Mouse (Mus musculus) lung, postnatal 4 days (tissue): Measurements from ENCODE around the gene Olfr1217.
"Not testable (repeated sequence)": the region's sequence is repeated elsewhere in the genome, so short reads cannot be mapped to it uniquely, and the experiment has no call there.

Source experiments
- DNase-seq, 2 experiments: peaks; one replicate each; pipeline ENCODE4 v3.0.0; 2021

Gene Olfr1217

GRCm38 (mm10) chr2:89031965-89032364, at the start of gene Olfr1217:
Gene Olfr1217 (minus strand): TSS chr2:89032065.
- no peak for DNase-seq

- no peak for DNase-seq
These were observed 49.6 kb upstream of the Olfr1217 start for GRCm38 (mm10) chr2:89081487-89081886.

- DNase-seq, result no peak
These were observed 29.2 kb upstream of the Olfr1217 start, which contains the start of gene Olfr1218 for GRCm38 (mm10) chr2:89061087-89061486. Gene Olfr1218 (minus strand): TSS chr2:89061187.

GRCm38 (mm10) chr2:89021436-89021835, 10.4 kb downstream of the Olfr1217 start:
- not testable (repeated sequence) for DNase-seq

- no peak for DNase-seq
These were observed 13.6 kb downstream of the Olfr1217 start, which contains the start of gene Olfr1216 for GRCm38 (mm10) chr2:89018240-89018639. Gene Olfr1216 (minus strand): TSS chr2:89018340.

- DNase-seq, result no peak
These were observed 25.0 kb downstream of the Olfr1217 start, which contains the start of gene Olfr1215 for GRCm38 (mm10) chr2:89006873-89007272. Gene Olfr1215 (minus strand): TSS chr2:89006973.

- DNase-seq, result no peak
These were observed 39.3 kb downstream of the Olfr1217 start, which contains the start of gene Olfr1214 for GRCm38 (mm10) chr2:88992553-88992952. Gene Olfr1214 (minus strand): TSS chr2:88992653.

- no peak for DNase-seq
These were observed 51.7 kb downstream of the Olfr1217 start, which contains the start of gene Gm13762 for GRCm38 (mm10) chr2:88980181-88980580. Gene Gm13762 (minus strand): TSS chr2:88980281.
